Mouse (Mus musculus): Measurements from ENCODE around the gene Brms1.

DNA sequence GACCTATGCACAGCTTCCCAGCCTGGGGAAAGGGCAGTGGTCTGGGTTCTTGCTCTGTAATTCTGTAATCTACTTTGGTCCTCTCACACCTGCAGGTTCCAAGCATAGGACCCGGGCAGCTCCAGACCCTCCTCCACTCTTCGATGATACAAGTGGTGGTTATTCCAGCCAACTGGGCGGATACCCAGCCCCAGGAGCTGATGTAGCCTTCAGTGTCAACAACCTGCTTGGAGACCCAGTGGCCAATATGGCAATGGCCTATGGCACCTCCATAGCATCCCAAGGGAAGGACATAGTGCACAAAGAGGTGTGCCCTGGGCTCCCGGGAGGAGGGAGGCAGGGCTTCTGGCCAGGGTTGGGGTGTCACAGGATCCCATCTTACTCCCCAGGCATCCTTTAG is 48.2 kb downstream of the Brms1 start:
- no peak for TF ChIP-seq EP300 (IDR thresholded peaks at IDR 0.05; ENCODE audit: low read depth)
- no peak for TF ChIP-seq CTCF (IDR thresholded peaks at IDR 0.05; ENCODE audit: low read depth)
